Mouse (Mus musculus) forebrain, embryonic 10.5 days (tissue): ENCODE data around the gene Clybl. TPM values are rescaled to one million over a fixed set of nuclear protein-coding genes. Genes with fewer than 3 reads are reported as not detected.

Experiments
- DNase-seq: peaks from one replicate; pipeline ENCODE4 v3.0.0-alpha.2; 2017; ENCODE audit warnings: low spot score; ENCODE audit errors: extremely low spot score
- H3K27ac ChIP-seq: fragments of 300-500 bp; sonication (generic); 2 replicates; pipeline ENCODE4 v1.5.1; 2016; ENCODE audit warnings: mild to moderate bottlenecking
- H3K27me3 ChIP-seq: fragments of 300-500 bp; sonication (generic); 2 replicates; pipeline ENCODE4 v1.6.1; 2016; ENCODE audit warnings: mild to moderate bottlenecking; ENCODE audit not compliant: poor library complexity, severe bottlenecking
- H3K36me3 ChIP-seq: fragments of 300-500 bp; sonication (generic); replicated peaks from 2 replicates; pipeline ENCODE4 v1.6.1; 2016; ENCODE audit warnings: mild to moderate bottlenecking, moderate library complexity
- H3K4me1 ChIP-seq: fragments of 300-500 bp; sonication (generic); 2 replicates; pipeline ENCODE4 v1.6.1; 2016
- H3K4me3 ChIP-seq: fragments of 300-500 bp; sonication (generic); 2 replicates; pipeline ENCODE4 v1.5.1; 2016; ENCODE audit warnings: mild to moderate bottlenecking, moderate library complexity
- H3K9me3 ChIP-seq: fragments of 300-500 bp; sonication (generic); 2 replicates; pipeline ENCODE4 v1.6.1; 2016; ENCODE audit warnings: mild to moderate bottlenecking, moderate library complexity
- WGBS: fragments of 180-500 bp; shearing (Covaris S2); methylation state at CpG from one replicate; pipeline ENCODE4 v1.1.7; 2016; 5-methylcytosine and 5-hydroxymethylcytosine counted together
- polyA plus RNA-seq: library from polyadenylated mRNA; unstranded; fragments of >200 nt; fragmentation: Nextera tagmentation; extraction: Ambion mirVana; gene quantifications from 2 replicates; pipeline ENCODE4 v1.2.1, GENCODE M21; 2016

Gene Clybl
- polyA plus RNA-seq, 1 experiment from 2014 or later, result 35.3 TPM

- H3K27ac ChIP-seq, result no peak overlapping the region
- H3K4me3 ChIP-seq, result no peak overlapping the region
- 87% methylated on average over 4 of the region's 4 CpGs for WGBS
- no peaks in the 10 kb centered on the region for H3K9me3 ChIP-seq
- peaks cover 1% of the 10 kb centered on the region for H3K4me1 ChIP-seq
- DNase-seq, result no peak
- no peaks in the 10 kb centered on the region for H3K27me3 ChIP-seq
- no peaks in the 10 kb centered on the region for H3K36me3 ChIP-seq
Observed at GRCm38 (mm10) chr14:122338784-122339183, 157.3 kb downstream of the Clybl start.

- Histone ChIP-seq H3K9me3 (no peaks in the 10 kb centered on the region), H3K36me3 (no peaks in the 10 kb centered on the region), H3K27me3 (no peaks in the 10 kb centered on the region), H3K27ac (no peak overlapping the region), H3K4me3 (no peak overlapping the region), H3K4me1 (peaks cover 15% of the 10 kb centered on the region)
- DNase-seq, result no peak
- WGBS, result 90% methylated on average over 5 of the region's 5 CpGs
Observed at GRCm38 (mm10) chr14:122340141-122340540, 158.6 kb downstream of the Clybl start.

GRCm38 (mm10) chr14:122341591-122342360, 160.3 kb downstream of the Clybl start:
- Histone ChIP-seq H3K4me1 (peaks cover 17% of the 10 kb centered on the region), H3K36me3 (no peaks in the 10 kb centered on the region), H3K9me3 (no peaks in the 10 kb centered on the region), H3K27me3 (no peaks in the 10 kb centered on the region), H3K27ac (no peak overlapping the region), H3K4me3 (no peak overlapping the region)
- WGBS, result 56% methylated on average over 6 of the region's 6 CpGs
- no peak for DNase-seq

GRCm38 (mm10) chr14:122344272-122345224, 163.0 kb downstream of the Clybl start:
- 71% methylated on average over 18 of the region's 18 CpGs for WGBS
- Histone ChIP-seq H3K27ac (peak overlapping the region; percentile 61; the same call in 1 of the 2 replicates), H3K9me3 (no peaks in the 10 kb centered on the region), H3K36me3 (no peaks in the 10 kb centered on the region), H3K27me3 (no peaks in the 10 kb centered on the region), H3K4me3 (no peak overlapping the region), H3K4me1 (peaks cover 21% of the 10 kb centered on the region)
- DNase-seq, result no peak

GRCm38 (mm10) chr14:122348069-122348468, 166.6 kb downstream of the Clybl start:
- Histone ChIP-seq H3K27ac (no peak overlapping the region), H3K9me3 (no peaks in the 10 kb centered on the region), H3K4me1 (peaks cover 21% of the 10 kb centered on the region), H3K27me3 (no peaks in the 10 kb centered on the region), H3K36me3 (no peaks in the 10 kb centered on the region), H3K4me3 (no peak overlapping the region)
- DNase-seq, result no peak
- WGBS, result 87% methylated on average over 7 of the region's 7 CpGs

GRCm38 (mm10) chr14:122349326-122349725, 167.8 kb downstream of the Clybl start:
- WGBS, result 87% methylated on average over 5 of the region's 5 CpGs
- no peaks in the 10 kb centered on the region for H3K9me3 ChIP-seq

GRCm38 (mm10) chr14:122349761-122350160, 168.3 kb downstream of the Clybl start:
- DNase-seq, result no peak
- Histone ChIP-seq H3K9me3 (no peaks in the 10 kb centered on the region), H3K4me3 (no peak overlapping the region), H3K27ac (no peak overlapping the region), H3K27me3 (no peaks in the 10 kb centered on the region), H3K4me1 (peaks cover 9% of the 10 kb centered on the region), H3K36me3 (no peaks in the 10 kb centered on the region)
- 93% methylated on average over 4 of the region's 4 CpGs for WGBS

More at GRCm38 (mm10) chr14:122349326-122349725, 167.8 kb downstream of the Clybl start:
- DNase-seq, result no peak
- no peaks in the 10 kb centered on the region for H3K36me3 ChIP-seq
- H3K4me1 ChIP-seq, result peaks cover 14% of the 10 kb centered on the region
- no peaks in the 10 kb centered on the region for H3K27me3 ChIP-seq
- no peak overlapping the region for H3K27ac ChIP-seq
- no peak overlapping the region for H3K4me3 ChIP-seq

GRCm38 (mm10) chr14:122350766-122351165, 169.3 kb downstream of the Clybl start:
- Histone ChIP-seq H3K27ac (no peak overlapping the region), H3K9me3 (no peaks in the 10 kb centered on the region), H3K4me1 (peaks cover 4% of the 10 kb centered on the region; the same call in 1 of the 2 replicates), H3K36me3 (no peaks in the 10 kb centered on the region), H3K27me3 (no peaks in the 10 kb centered on the region), H3K4me3 (no peak overlapping the region)
- WGBS, result 92% methylated on average over 8 of the region's 8 CpGs
- no peak for DNase-seq

- Histone ChIP-seq H3K4me1 (peaks cover 12% of the 10 kb centered on the region), H3K27ac (no peak overlapping the region), H3K36me3 (no peaks in the 10 kb centered on the region), H3K27me3 (peaks cover 7% of the 10 kb centered on the region; the same call in 1 of the 2 replicates), H3K4me3 (no peak overlapping the region), H3K9me3 (no peaks in the 10 kb centered on the region)
- DNase-seq, result no peak
- WGBS, result 92% methylated on average over 4 of the region's 4 CpGs
Observed at GRCm38 (mm10) chr14:122357316-122357715, 175.8 kb downstream of the Clybl start.

- WGBS, result 86% methylated on average over 3 of the region's 3 CpGs
- no peak overlapping the region for H3K27ac ChIP-seq
Observed at GRCm38 (mm10) chr14:122358592-122358991, 177.1 kb downstream of the Clybl start.

GRCm38 (mm10) chr14:122359136-122359905, 177.8 kb downstream of the Clybl start:
- H3K36me3 ChIP-seq, result no peaks in the 10 kb centered on the region
- H3K4me3 ChIP-seq, result no peak overlapping the region
- H3K4me1 ChIP-seq, result peaks cover 23% of the 10 kb centered on the region
- no peaks in the 10 kb centered on the region for H3K9me3 ChIP-seq
- WGBS, result 85% methylated on average over 23 of the region's 23 CpGs
- H3K27ac ChIP-seq, result no peak overlapping the region
- peaks cover 22% of the 10 kb centered on the region; the same call in 1 of the 2 replicates for H3K27me3 ChIP-seq
- no peak for DNase-seq

More at GRCm38 (mm10) chr14:122358592-122358991, 177.1 kb downstream of the Clybl start:
- DNase-seq, result no peak
- Histone ChIP-seq H3K4me3 (no peak overlapping the region), H3K4me1 (peaks cover 21% of the 10 kb centered on the region), H3K27me3 (peaks cover 19% of the 10 kb centered on the region; the same call in 1 of the 2 replicates), H3K36me3 (no peaks in the 10 kb centered on the region), H3K9me3 (no peaks in the 10 kb centered on the region)

GRCm38 (mm10) chr14:122361807-122362206, 180.3 kb downstream of the Clybl start:
- 90% methylated on average over 9 of the region's 9 CpGs for WGBS
- Histone ChIP-seq H3K4me3 (no peak overlapping the region), H3K27me3 (peaks cover 29% of the 10 kb centered on the region; the same call in 1 of the 2 replicates)

More at GRCm38 (mm10) chr14:122361807-122362206, 180.3 kb downstream of the Clybl start:
- Histone ChIP-seq H3K9me3 (no peaks in the 10 kb centered on the region), H3K4me1 (peaks cover 23% of the 10 kb centered on the region), H3K27ac (no peak overlapping the region), H3K36me3 (no peaks in the 10 kb centered on the region)
- no peak for DNase-seq
